Mouse (Mus musculus): ENCODE data around the gene Rpl3. TPM values are rescaled to one million over a fixed set of nuclear protein-coding genes. Genes with fewer than 3 reads are reported as not detected.
A peak's percentile ranks its signal among the peaks of the same experiment; 100 is the strongest.

The Rpl3 gene
- polyA plus RNA-seq, 1 experiment from 2014 or later, result 1,289 TPM

- Histone ChIP-seq H3K4me2 (ENCODE audit: low read depth, low read length) (no peak overlapping the region), H3K4me1 (ENCODE audit: control insufficient read depth, insufficient read depth, low read length) (peaks cover 3% of the 10 kb centered on the region), H3K9ac (replicated peaks; ENCODE audit: low read length) (no peak overlapping the region), H3K36me3 (replicated peaks; ENCODE audit: control insufficient read depth, insufficient read depth, low read depth, low read length) (no peaks in the 10 kb centered on the region), H3K27ac (replicated peaks; ENCODE audit: low read depth, low read length) (no peak overlapping the region), H3K9me3 (replicated peaks; ENCODE audit: control insufficient read depth, low read length) (no peaks in the 10 kb centered on the region), H3K27me3 (ENCODE audit: control insufficient read depth, insufficient read depth, low read length) (peaks cover 5% of the 10 kb centered on the region), H3K4me3 (ENCODE audit: low read depth, low read length) (no peak overlapping the region)
- ATAC-seq (replicated peaks; ENCODE audit: insufficient number of reproducible peaks, low FRiP score, low TSS enrichment, low read depth) (no peak), DNase-seq (ENCODE audit: low spot score) (no peak)
- 78% methylated on average over 3 of the region's 3 CpGs for WGBS
These were observed 7.8 kb upstream of the Rpl3 start for GRCm38 (mm10) chr15:80099477-80099876.

GRCm38 (mm10) chr15:80098809-80099208, 7.1 kb upstream of the Rpl3 start:
- DNase-seq (ENCODE audit: low spot score) (no peak), ATAC-seq (replicated peaks; ENCODE audit: insufficient number of reproducible peaks, low FRiP score, low TSS enrichment, low read depth) (no peak)
- H3K4me1 ChIP-seq (ENCODE audit: control insufficient read depth, insufficient read depth, low read length), result peaks cover 3% of the 10 kb centered on the region
- no peak overlapping the region for H3K27ac ChIP-seq (replicated peaks; ENCODE audit: low read depth, low read length)
- 37% methylated on average over 9 of the region's 9 CpGs for WGBS
- H3K4me2 ChIP-seq (ENCODE audit: low read depth, low read length), result no peak overlapping the region
- no peaks in the 10 kb centered on the region for H3K9me3 ChIP-seq (replicated peaks; ENCODE audit: control insufficient read depth, low read length)
- peaks cover 5% of the 10 kb centered on the region for H3K27me3 ChIP-seq (ENCODE audit: control insufficient read depth, insufficient read depth, low read length)
- H3K36me3 ChIP-seq (replicated peaks; ENCODE audit: control insufficient read depth, insufficient read depth, low read depth, low read length), result no peaks in the 10 kb centered on the region
- no peak overlapping the region for H3K9ac ChIP-seq (replicated peaks; ENCODE audit: low read length)
- H3K4me3 ChIP-seq (ENCODE audit: low read depth, low read length), result no peak overlapping the region

GRCm38 (mm10) chr15:80097999-80098461, 6.4 kb upstream of the Rpl3 start:
- Histone ChIP-seq H3K9ac (replicated peaks; ENCODE audit: low read length) (no peak overlapping the region), H3K4me3 (ENCODE audit: low read depth, low read length) (no peak overlapping the region), H3K4me2 (ENCODE audit: low read depth, low read length) (no peak overlapping the region), H3K27ac (replicated peaks; ENCODE audit: low read depth, low read length) (no peak overlapping the region), H3K9me3 (replicated peaks; ENCODE audit: control insufficient read depth, low read length) (no peaks in the 10 kb centered on the region), H3K27me3 (ENCODE audit: control insufficient read depth, insufficient read depth, low read length) (peaks cover 5% of the 10 kb centered on the region), H3K4me1 (ENCODE audit: control insufficient read depth, insufficient read depth, low read length) (peaks cover 3% of the 10 kb centered on the region), H3K36me3 (replicated peaks; ENCODE audit: control insufficient read depth, insufficient read depth, low read depth, low read length) (no peaks in the 10 kb centered on the region)
- WGBS, result 32% methylated on average over 8 of the region's 8 CpGs
- ATAC-seq (replicated peaks; ENCODE audit: insufficient number of reproducible peaks, low FRiP score, low TSS enrichment, low read depth) (no peak), DNase-seq (ENCODE audit: low spot score) (no peak)

GRCm38 (mm10) chr15:80096946-80097881, 5.5 kb upstream of the Rpl3 start:
- Histone ChIP-seq H3K4me1 (ENCODE audit: control insufficient read depth, insufficient read depth, low read length) (peaks cover 3% of the 10 kb centered on the region), H3K4me3 (ENCODE audit: low read depth, low read length) (no peak overlapping the region), H3K4me2 (ENCODE audit: low read depth, low read length) (no peak overlapping the region), H3K9me3 (replicated peaks; ENCODE audit: control insufficient read depth, low read length) (no peaks in the 10 kb centered on the region), H3K9ac (replicated peaks; ENCODE audit: low read length) (no peak overlapping the region; the same call in 1 of the 2 replicates), H3K36me3 (replicated peaks; ENCODE audit: control insufficient read depth, insufficient read depth, low read depth, low read length) (no peaks in the 10 kb centered on the region), H3K27ac (replicated peaks; ENCODE audit: low read depth, low read length) (no peak overlapping the region), H3K27me3 (ENCODE audit: control insufficient read depth, insufficient read depth, low read length) (peaks cover 13% of the 10 kb centered on the region)
- ATAC-seq (replicated peaks; ENCODE audit: insufficient number of reproducible peaks, low FRiP score, low TSS enrichment, low read depth) (0 out of 2 replicates have a peak, but pooled peaks have one; percentile 53), DNase-seq (ENCODE audit: low spot score) (peak; percentile 68)
- WGBS, result 17% methylated on average over 18 of the region's 20 CpGs

GRCm38 (mm10) chr15:80096406-80096805, 4.7 kb upstream of the Rpl3 start:
- 64% methylated on average over 10 of the region's 10 CpGs for WGBS
- Histone ChIP-seq H3K4me1 (ENCODE audit: control insufficient read depth, insufficient read depth, low read length) (peaks cover 3% of the 10 kb centered on the region), H3K36me3 (replicated peaks; ENCODE audit: control insufficient read depth, insufficient read depth, low read depth, low read length) (no peaks in the 10 kb centered on the region), H3K9me3 (replicated peaks; ENCODE audit: control insufficient read depth, low read length) (no peaks in the 10 kb centered on the region), H3K4me2 (ENCODE audit: low read depth, low read length) (no peak overlapping the region), H3K9ac (replicated peaks; ENCODE audit: low read length) (no peak overlapping the region), H3K27ac (replicated peaks; ENCODE audit: low read depth, low read length) (no peak overlapping the region), H3K27me3 (ENCODE audit: control insufficient read depth, insufficient read depth, low read length) (peaks cover 21% of the 10 kb centered on the region), H3K4me3 (ENCODE audit: low read depth, low read length) (no peak overlapping the region)
- ATAC-seq (replicated peaks; ENCODE audit: insufficient number of reproducible peaks, low FRiP score, low TSS enrichment, low read depth) (no peak), DNase-seq (ENCODE audit: low spot score) (no peak)

- Histone ChIP-seq H3K27me3 (ENCODE audit: control insufficient read depth, insufficient read depth, low read length) (peaks cover 27% of the 10 kb centered on the region), H3K36me3 (replicated peaks; ENCODE audit: control insufficient read depth, insufficient read depth, low read depth, low read length) (no peaks in the 10 kb centered on the region), H3K27ac (replicated peaks; ENCODE audit: low read depth, low read length) (no peak overlapping the region), H3K4me1 (ENCODE audit: control insufficient read depth, insufficient read depth, low read length) (peaks cover 3% of the 10 kb centered on the region), H3K9ac (replicated peaks; ENCODE audit: low read length) (no peak overlapping the region), H3K9me3 (replicated peaks; ENCODE audit: control insufficient read depth, low read length) (no peaks in the 10 kb centered on the region), H3K4me3 (ENCODE audit: low read depth, low read length) (no peak overlapping the region), H3K4me2 (ENCODE audit: low read depth, low read length) (no peak overlapping the region)
- ATAC-seq (replicated peaks; ENCODE audit: insufficient number of reproducible peaks, low FRiP score, low TSS enrichment, low read depth), result no peak
- WGBS, result 63% methylated on average over 1 of the region's 1 CpGs
- no peak for DNase-seq (ENCODE audit: low spot score)
These were observed 3.9 kb upstream of the Rpl3 start for GRCm38 (mm10) chr15:80095596-80095995.

- Histone ChIP-seq H3K9ac (replicated peaks; ENCODE audit: low read length) (no peak overlapping the region), H3K27ac (replicated peaks; ENCODE audit: low read depth, low read length) (no peak overlapping the region), H3K4me1 (ENCODE audit: control insufficient read depth, insufficient read depth, low read length) (peaks cover 3% of the 10 kb centered on the region), H3K4me3 (ENCODE audit: low read depth, low read length) (no peak overlapping the region), H3K27me3 (ENCODE audit: control insufficient read depth, insufficient read depth, low read length) (peaks cover 27% of the 10 kb centered on the region), H3K36me3 (replicated peaks; ENCODE audit: control insufficient read depth, insufficient read depth, low read depth, low read length) (no peaks in the 10 kb centered on the region), H3K4me2 (ENCODE audit: low read depth, low read length) (no peak overlapping the region), H3K9me3 (replicated peaks; ENCODE audit: control insufficient read depth, low read length) (no peaks in the 10 kb centered on the region)
- DNase-seq (ENCODE audit: low spot score) (no peak), ATAC-seq (replicated peaks; ENCODE audit: insufficient number of reproducible peaks, low FRiP score, low TSS enrichment, low read depth) (no peak)
- WGBS, result 93% methylated on average over 13 of the region's 13 CpGs
These were observed 2.5 kb upstream of the Rpl3 start for GRCm38 (mm10) chr15:80094201-80094600.

GRCm38 (mm10) chr15:80092599-80092998, 931 bp upstream of the Rpl3 start:
- H3K9ac ChIP-seq (replicated peaks; ENCODE audit: low read length), result no peak overlapping the region
- peaks cover 22% of the 10 kb centered on the region for H3K27me3 ChIP-seq (ENCODE audit: control insufficient read depth, insufficient read depth, low read length)
- peaks cover 3% of the 10 kb centered on the region for H3K4me1 ChIP-seq (ENCODE audit: control insufficient read depth, insufficient read depth, low read length)
- no peak overlapping the region for H3K4me2 ChIP-seq (ENCODE audit: low read depth, low read length)
- DNase-seq (ENCODE audit: low spot score) (no peak), ATAC-seq (replicated peaks; ENCODE audit: insufficient number of reproducible peaks, low FRiP score, low TSS enrichment, low read depth) (no peak)
- H3K27ac ChIP-seq (replicated peaks; ENCODE audit: low read depth, low read length), result no peak overlapping the region
- no peaks in the 10 kb centered on the region for H3K9me3 ChIP-seq (replicated peaks; ENCODE audit: control insufficient read depth, low read length)
- 18% methylated on average over 8 of the region's 8 CpGs for WGBS
- no peaks in the 10 kb centered on the region for H3K36me3 ChIP-seq (replicated peaks; ENCODE audit: control insufficient read depth, insufficient read depth, low read depth, low read length)
- H3K4me3 ChIP-seq (ENCODE audit: low read depth, low read length), result no peak overlapping the region
